Mouse (Mus musculus): ENCODE measurements around the gene Rap1gap2. TPM values are rescaled to one million over a fixed set of nuclear protein-coding genes. Genes with fewer than 3 reads are reported as not detected.

The Rap1gap2 gene
- total and polyA plus RNA-seq, 3 experiments, result 55.4 to 79.8 (median 76.6) TPM

DNA sequence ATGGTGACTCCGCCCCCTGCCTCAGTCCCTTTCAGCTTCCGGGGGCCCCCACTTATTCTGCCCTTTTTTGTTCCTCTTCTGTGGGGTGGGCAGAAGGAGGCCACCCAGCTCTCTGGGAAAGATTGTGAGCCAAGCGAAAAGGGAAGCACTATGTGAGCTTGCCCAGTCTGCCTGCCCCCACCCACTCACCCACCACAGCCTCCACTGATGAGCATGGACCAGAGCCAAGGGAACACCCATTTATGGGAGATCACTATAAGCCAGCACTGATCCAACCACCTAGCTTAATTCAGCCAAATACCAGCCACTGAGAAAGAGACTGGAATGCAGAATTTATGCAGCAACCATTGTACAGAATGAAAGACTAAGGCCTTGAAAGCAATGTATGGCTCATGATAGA, 34.8 kb downstream of the Rap1gap2 start:
- in situ Hi-C loops (cut with MboI; ENCODE audit: low pct_ligation_motif_present, low pct_unique_long_range_greater_than_20kb, low sequenced_read_pairs) (no loop called here), dilution Hi-C loops (cut with MboI; ENCODE audit: extremely low pct_ligation_motif_present, extremely low pct_unique_long_range_greater_than_20kb, low sequenced_read_pairs) (no loop called here)
- H3K4me3 ChIP-seq (replicated peaks in 1 of 3; ENCODE audit: low read depth in 2 of 3, low read length in 2 of 3, poor library complexity in 1 of 3), result no peak overlapping the region
- TF ChIP-seq SMC3 (IDR thresholded peaks at IDR 0.05; ENCODE audit: low read depth, low read length) (no peak), HCFC1 (IDR thresholded peaks at IDR 0.05; ENCODE audit: low read depth, low read length) (no peak), TBP (conservative IDR thresholded peaks at IDR 0.05; ENCODE audit: low read depth, low read length) (no peak)
- H3K4me1 ChIP-seq (ENCODE audit: control insufficient read depth in 1 of 2, insufficient read depth in 2 of 2), result peaks cover 3 to 11% of the 10 kb centered on the region in 2 experiments; a peak in 2 of 4 replicates
- H3K9me3 ChIP-seq (replicated peaks; ENCODE audit: low read length), result peaks cover 2% of the 10 kb centered on the region
- H3K36me3 ChIP-seq (replicated peaks in 1 of 2; ENCODE audit: control insufficient read depth in 1 of 2, insufficient read depth in 1 of 2, low read length in 1 of 2), result no peaks in the 10 kb centered on the region
- DNase-seq (ENCODE audit: extremely low read depth), result no peak
- H3K4me2 ChIP-seq (ENCODE audit: insufficient read depth, low read depth, poor library complexity, severe bottlenecking), result no peak overlapping the region
- no peak overlapping the region for H3K27ac ChIP-seq (ENCODE audit: insufficient read depth, low read depth)
- peaks cover 84% of the 10 kb centered on the region for H3K27me3 ChIP-seq (replicated peaks)
- H3K79me2 ChIP-seq (replicated peaks; ENCODE audit: control insufficient read depth, extremely low read depth, insufficient read depth, poor library complexity, severe bottlenecking), result no peaks in the 10 kb centered on the region
- H3K9ac ChIP-seq (ENCODE audit: insufficient read depth, low read depth), result no peak overlapping the region

DNA sequence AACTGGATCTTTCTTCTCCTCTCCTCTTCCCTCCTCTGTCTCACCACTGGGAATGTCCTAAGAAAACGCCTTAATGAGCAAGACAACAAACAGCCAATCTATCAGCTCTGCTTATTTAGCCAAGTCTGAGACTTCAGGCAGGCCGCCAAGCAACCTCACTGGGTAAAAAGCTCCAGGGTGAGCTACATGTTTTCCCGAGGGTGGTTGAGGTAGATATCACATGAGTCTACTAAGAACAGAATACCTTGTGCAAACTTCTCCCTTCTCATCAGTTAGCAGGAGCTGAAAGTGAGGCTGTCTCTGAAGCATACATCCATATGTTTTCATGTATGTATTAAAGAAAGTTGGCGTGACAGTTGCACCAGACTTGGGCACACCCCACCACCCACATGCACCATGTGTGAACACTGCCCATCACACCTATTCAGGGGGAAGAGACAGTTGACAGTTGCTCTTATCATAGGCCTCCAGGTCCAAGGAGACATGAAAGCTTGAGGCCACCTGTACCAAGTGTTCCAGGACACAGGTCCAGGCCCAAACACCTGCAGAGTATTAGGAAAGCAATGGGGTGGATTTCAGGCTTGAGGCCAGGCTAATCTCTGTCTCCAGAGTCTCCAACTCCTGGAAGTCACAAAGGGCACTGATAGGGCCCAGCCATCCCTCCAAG, 35.8 kb downstream of the Rap1gap2 start:
- Histone ChIP-seq H3K36me3 (replicated peaks in 1 of 2; ENCODE audit: control insufficient read depth in 1 of 2, insufficient read depth in 1 of 2, low read length in 1 of 2) (no peaks in the 10 kb centered on the region), H3K27me3 (replicated peaks) (peaks cover 83% of the 10 kb centered on the region), H3K79me2 (replicated peaks; ENCODE audit: control insufficient read depth, extremely low read depth, insufficient read depth, poor library complexity, severe bottlenecking) (no peaks in the 10 kb centered on the region), H3K4me2 (ENCODE audit: insufficient read depth, low read depth, poor library complexity, severe bottlenecking) (no peak overlapping the region), H3K4me1 (ENCODE audit: control insufficient read depth in 1 of 2, insufficient read depth in 2 of 2) (peaks cover 3 to 11% of the 10 kb centered on the region in 2 experiments; a peak in 2 of 4 replicates), H3K9ac (ENCODE audit: insufficient read depth, low read depth) (no peak overlapping the region), H3K4me3 (replicated peaks in 1 of 3; ENCODE audit: low read depth in 2 of 3, low read length in 2 of 3, poor library complexity in 1 of 3) (no peak overlapping the region), H3K9me3 (replicated peaks; ENCODE audit: low read length) (no peaks in the 10 kb centered on the region), H3K27ac (ENCODE audit: insufficient read depth, low read depth) (no peak overlapping the region)
- DNase-seq (ENCODE audit: extremely low read depth), result no peak
- TF ChIP-seq POLR2AphosphoS2 (IDR thresholded peaks at IDR 0.05; ENCODE audit: low read depth, low read length) (no peak), UBTF (IDR thresholded peaks at IDR 0.05; ENCODE audit: low read depth, low read length) (no peak), SMC3 (IDR thresholded peaks at IDR 0.05; ENCODE audit: low read depth, low read length) (no peak), EP300 (IDR thresholded peaks at IDR 0.05; ENCODE audit: low read length) (no peak), E2F4 (IDR thresholded peaks at IDR 0.05; ENCODE audit: insufficient replicate concordance, low read depth, low read length) (no peak), RAD21 (IDR thresholded peaks at IDR 0.05; ENCODE audit: low read depth, low read length) (no peak), BHLHE40 (IDR thresholded peaks at IDR 0.05; ENCODE audit: low read depth, low read length) (no peak), CHD1 (IDR thresholded peaks at IDR 0.05; ENCODE audit: low read depth, low read length) (no peak), MAX (IDR thresholded peaks at IDR 0.05; ENCODE audit: low read length) (no peak), POLR2A (IDR thresholded peaks at IDR 0.05; ENCODE audit: low read depth, low read length) (no peak), SIN3A (IDR thresholded peaks at IDR 0.05; ENCODE audit: low read length) (no peak), PAX5 (IDR thresholded peaks at IDR 0.05; ENCODE audit: low read length) (no peak), MAZ (IDR thresholded peaks at IDR 0.05; ENCODE audit: low read depth, low read length) (no peak)
- in situ Hi-C loops (cut with MboI; ENCODE audit: low pct_ligation_motif_present, low pct_unique_long_range_greater_than_20kb, low sequenced_read_pairs) (no loop called here), dilution Hi-C loops (cut with MboI; ENCODE audit: extremely low pct_ligation_motif_present, extremely low pct_unique_long_range_greater_than_20kb, low sequenced_read_pairs) (no loop called here)
